Mouse (Mus musculus) cerebellum, postnatal 4 days (tissue): ENCODE measurements around the gene Bicdl2.

Experiments
- DNase-seq, 2 experiments: peaks; one replicate each; pipeline ENCODE4 v3.0.0; 2022; ENCODE audit warnings: low spot score in 2 of 2, mixed read lengths in 1 of 2

The Bicdl2 gene

DNA sequence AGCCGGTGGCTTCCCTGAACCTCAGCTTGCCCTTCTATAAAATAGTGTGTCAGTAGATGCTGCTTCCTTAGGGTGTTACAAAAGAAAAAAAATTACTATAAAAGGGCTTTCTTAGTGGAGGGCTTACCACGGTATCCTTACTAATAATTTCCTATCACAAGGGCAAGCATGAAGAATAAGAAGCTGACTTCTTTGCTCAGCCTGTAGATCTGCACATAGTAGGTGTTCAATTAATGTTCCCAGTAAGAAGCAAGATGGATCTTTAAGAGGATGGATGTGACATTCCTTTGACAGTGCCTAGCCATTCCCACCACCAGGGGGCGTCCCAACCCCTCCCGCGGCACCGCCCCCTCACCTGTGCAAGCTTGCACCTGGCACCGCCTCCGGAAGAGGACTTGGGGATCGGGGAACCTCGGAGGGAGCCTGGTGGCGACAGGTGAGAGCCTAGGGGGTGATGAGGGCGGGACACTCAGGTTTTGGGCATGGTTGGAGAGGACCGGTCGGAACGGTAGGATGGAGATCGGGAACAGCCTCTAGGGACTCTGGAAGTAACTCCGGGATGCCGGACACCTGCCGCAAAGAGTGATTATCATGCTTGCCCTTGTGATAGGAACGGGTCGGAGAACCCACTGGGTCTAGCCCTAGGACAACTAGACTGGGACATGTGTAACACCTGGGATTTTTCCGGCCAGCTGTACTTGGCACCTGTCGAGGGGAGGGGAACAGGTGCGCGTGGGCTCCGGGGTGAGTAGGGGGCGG is at the start of gene Bicdl2:
TSS of gene Bicdl2 (plus strand) at position 390 of the 759 bp plus-strand sequence.
- DNase-seq, result no peak

DNA sequence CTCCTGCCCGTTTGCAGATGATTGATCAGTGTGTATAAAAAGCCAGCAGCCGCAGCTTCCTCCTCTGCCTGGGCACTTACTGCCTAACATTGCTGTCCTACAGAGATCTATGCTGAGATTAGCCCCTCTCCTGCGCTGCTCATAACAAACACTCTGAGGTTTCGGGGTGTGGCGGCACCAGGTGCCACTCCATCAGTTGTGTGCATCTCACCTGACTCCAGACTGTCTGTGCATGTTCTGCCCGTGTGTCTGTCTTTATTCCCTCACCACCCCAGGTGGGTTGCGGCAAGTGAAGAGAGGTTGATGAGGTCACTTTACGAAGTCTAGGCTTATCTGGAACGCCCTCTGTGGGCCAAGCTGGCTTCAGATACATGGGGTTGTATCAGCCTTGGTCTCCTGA is 43.2 kb upstream of the Bicdl2 start:
- DNase-seq, result no peak

DNA sequence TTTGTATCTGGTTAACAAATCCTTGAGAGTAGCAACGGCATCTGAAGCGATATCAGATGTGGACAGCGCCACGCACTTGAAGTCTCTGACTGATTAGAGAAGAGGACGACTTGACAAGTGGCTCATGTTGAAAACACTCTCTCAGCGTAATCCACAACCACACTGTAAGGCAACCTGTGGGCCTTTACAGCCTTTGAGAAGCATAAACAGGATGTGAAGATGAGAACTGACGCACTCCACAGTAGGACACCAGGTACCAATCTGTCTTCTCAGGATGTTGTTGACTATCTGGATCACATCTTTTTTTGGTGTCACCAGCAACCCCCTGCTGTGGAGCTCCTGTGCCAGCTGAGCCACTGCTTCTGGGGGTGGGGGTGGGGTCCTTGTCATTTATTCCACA is 40.0 kb upstream of the Bicdl2 start:
- DNase-seq, result no peak

DNA sequence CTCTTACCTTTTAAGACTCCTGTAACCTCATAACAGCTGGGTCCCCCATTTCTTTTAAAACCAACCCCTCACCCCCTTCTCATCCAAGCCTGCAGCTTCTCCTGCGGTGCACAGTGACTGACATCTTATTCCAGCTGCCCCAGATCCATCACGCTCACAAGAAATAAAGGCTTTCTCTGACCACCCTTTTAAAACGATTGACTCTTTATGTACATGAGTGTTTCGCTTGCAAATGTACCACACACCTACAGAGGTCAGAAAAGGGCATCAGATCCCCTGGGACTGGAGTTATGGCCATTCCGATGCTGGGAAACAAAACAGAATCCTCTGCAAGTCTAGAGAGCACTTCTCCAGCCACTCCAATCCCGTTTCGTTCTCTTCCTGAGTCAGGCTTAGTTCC is 32.5 kb upstream of the Bicdl2 start:
- no peak for DNase-seq

DNA sequence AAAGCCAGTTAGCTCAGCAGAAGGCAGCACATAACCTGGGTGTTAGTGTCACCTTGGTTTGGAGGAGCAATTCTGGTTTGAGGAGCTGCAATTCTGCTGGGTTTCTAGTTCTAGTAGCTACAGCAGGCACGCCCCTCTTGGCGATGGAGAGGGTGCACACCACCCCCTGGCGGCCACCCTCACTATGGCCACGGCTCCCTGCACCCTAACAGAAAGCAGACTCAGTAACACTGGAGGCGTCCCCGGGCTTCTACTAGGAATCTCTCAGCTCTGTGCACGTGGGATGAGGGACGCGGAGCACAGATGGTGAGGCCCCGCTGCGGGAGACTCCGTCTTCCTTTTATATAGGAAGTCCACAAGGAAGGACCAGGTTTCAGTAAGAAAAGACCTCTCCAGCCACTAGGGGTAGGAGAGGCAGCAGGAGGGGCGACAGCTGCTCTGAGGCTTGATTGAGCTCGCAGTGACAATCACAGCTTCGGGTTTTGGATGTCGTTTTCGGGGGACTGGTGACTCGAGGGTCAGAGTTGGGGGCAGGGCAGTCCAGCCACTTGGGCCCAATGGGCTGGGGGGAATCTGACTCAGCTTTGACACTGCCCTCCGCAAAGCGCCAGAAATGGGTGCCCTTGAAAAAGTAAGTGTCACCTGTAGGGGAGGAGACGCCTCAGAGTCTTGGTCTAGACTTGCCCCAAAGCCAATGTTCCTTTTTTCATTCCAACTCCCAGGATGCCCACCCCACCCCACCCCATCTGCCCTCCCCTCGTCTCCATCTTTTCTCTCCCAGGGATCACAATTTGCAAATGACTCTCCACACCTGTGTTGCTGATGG is 29.9 kb upstream of the Bicdl2 start:
- peak; percentile 70 to 82 for DNase-seq

DNA sequence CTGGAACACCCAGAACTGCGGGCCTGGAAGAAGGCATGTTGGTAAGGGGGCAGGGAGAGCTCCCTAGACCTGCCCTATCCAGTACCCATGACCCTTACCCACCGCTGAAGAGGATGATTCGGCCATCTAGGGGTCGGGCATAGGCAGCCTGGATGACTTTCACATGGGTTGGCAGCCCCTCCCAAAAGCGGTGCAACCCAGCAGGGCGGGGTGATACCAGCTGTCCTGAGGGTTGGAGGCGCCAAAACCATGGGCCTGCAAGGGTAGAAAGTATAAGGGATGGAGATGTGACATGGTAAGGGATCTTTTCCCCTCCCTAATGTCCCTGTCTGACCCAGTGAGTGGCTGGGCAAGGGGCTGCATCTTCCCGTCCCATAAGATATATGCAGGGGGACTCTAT is 29.1 kb upstream of the Bicdl2 start:
- DNase-seq, result no peak

DNA sequence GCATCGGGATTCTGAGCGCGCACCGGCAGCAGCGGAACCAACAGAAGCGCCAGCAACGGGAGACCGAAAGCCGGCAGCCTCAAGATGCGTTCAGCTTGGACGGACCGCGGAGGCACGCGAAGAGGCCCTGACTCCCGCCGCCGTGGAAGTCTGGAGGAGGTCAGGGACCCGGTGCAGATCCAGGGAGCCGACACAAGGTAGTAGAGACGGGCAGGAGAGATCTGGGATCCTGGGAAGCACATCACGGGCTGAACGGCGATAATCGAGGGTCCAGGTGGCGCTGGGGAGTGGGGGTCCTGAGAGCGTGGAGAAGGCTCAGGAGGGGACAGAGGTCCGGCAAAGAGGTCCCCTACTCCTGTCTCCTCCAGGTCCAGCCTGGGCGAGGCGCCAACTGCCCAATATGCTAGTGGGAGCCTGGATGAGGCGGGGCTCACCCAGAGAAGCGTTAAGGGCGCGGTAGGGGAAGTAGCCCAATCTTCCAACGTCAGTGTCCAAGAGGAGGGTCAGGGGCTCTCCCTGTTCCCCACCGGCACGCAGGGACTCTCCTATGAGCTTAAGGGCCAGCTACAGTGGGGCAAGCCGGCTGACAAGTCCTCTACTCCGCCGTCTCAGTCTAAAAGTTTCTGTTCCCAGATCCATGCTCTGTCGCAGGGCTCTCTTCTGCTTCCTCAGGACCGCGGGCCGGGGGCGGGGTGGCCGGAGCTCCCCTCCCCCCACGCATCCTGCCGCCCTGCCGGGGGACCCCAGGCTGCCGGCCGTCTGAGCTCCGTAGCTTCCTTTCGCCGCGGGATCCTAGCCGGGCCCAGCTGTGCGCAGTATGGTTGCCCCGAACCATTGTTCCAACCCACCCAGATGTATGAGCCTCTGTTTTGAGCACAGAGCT is 15.5 kb upstream of the Bicdl2 start, which contains the start of gene Mmp25:
TSS of gene Mmp25 (minus strand) at position 665 of the 883 bp plus-strand sequence.
- no peak for DNase-seq

DNA sequence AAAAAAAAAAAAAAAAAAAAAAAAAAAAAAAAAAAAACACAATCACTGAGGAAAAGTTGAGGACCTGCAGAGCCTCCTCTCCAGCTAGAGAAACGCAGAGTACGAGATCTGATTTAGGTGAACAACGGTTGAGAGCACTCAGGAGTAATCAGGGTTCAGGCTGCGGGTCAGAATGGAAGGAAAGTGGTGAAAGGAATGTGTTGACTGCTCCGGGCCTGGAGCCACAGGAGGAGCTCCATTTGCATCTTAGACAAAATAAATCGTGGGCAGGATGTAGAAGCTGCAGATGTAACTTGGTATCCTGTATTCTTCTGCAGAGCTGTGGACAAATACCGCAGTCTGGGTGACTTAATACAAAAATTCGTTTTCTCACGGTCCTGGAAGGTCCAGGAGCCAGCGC is 14.4 kb upstream of the Bicdl2 start:
- no peak for DNase-seq

DNA sequence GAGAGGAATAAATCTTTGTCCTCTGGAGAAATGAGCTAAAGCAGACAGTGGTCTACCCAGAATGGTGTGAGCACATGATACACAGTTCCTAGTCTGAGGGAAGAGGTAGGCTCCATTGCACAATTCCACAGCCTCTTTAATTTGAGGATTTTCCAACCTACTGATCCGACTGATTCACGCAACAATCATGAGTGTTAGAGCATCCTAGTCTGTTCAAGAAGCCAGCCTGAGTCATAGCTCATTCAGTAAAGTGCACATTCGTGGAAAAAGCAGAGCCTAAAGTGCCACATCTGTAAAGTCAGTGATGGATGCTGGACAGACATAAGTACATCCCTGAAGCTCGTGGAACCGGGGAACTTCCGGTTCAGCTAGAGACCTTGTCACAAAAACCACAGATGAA is 8.9 kb upstream of the Bicdl2 start:
- DNase-seq, result no peak

DNA sequence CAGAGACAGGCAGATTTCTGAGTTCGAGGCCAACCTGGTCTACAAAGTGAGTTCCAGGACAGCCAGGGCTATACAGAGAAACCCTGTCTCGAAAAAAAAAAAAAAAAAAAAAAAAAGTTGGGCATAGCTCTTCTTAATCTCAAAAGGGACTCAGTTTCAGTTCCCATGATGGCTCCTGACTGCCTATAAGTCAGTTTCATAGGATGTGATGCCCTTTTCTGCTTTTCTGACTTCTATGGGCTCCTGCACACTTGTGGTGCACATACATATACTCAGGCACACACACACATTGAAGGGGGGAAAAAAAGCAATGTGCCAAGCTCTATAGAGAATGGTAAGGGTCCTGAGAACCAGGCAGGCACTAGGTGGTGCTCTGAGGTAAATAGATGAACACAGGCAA is 7.0 kb upstream of the Bicdl2 start:
- no peak for DNase-seq

DNA sequence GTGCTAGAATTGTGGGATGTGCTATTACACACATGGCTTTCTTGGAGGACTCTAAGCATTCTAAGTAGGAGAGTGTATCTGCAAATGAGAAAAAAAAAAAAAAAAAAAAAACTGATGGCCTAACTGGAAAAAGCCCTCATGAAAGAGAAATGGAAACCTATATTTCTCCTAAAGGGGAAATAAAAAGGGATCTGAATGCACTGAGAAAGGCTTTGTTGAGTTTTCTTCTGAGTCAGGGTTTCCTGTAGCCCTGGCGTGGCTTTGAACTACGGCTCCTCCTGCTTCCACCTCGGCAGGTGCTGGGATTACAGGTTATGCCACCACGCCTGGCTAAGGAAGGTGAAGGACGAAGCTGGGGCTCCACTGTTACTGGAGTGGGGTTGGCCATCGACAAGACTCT is 6.3 kb upstream of the Bicdl2 start:
- no peak for DNase-seq

DNA sequence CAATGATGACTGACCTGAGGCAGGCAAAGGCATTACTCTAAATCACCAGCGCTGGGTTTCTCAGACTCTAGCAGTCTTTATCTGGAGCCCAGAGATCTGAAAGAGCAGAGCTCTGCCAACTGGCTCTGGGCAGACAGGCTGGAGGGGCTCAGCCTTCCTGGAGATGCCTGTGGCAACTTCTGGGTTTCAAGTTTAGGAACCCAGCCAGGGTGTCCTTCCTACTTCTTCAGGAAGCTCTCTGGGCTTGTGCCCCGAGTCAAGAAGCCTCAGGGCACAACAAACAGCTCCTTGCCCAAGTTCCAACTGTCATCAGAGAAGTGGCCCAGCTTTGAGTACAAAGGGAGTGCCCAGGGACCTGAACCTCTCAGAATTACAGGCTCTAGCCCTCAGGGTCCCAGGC is 5.9 kb upstream of the Bicdl2 start:
- no peak for DNase-seq

DNA sequence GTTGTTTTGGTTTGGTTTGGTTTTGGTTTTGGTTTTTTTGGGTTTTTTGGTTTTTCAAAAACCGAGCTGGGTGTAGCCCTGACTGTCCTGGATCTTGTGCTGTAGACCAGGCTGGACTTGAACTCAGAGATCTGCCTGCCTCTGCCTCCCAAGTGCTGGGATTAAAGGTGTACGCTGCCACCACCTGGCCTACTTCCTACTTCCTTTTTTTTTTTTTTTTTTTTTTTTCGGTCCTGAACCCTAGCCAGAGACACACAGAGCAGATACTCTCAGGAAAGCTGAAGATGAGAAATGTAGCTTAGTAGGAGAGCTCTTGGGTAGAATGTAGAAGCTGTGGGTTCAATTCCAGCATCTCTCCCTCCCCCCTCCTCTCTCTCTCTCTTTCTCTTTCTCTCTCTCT is 1.9 kb upstream of the Bicdl2 start:
- no peak for DNase-seq

DNA sequence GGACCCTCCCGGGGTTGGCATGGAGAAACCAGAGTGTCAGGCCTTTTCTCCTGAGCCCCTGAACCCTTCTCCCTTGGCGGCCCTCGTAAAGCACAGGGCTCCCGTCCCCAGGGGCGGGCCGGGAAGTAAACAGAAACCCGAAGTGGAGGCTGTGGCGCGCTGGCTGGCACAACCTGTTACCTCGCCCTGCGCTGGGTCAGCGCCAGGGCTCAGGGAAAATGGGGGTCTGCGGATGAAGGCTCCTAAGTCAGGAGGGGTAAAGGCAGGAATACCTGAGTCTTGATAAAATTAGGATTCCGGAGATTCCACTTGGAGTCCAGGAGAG is 532 bp downstream of the Bicdl2 start:
- DNase-seq, result no peak

DNA sequence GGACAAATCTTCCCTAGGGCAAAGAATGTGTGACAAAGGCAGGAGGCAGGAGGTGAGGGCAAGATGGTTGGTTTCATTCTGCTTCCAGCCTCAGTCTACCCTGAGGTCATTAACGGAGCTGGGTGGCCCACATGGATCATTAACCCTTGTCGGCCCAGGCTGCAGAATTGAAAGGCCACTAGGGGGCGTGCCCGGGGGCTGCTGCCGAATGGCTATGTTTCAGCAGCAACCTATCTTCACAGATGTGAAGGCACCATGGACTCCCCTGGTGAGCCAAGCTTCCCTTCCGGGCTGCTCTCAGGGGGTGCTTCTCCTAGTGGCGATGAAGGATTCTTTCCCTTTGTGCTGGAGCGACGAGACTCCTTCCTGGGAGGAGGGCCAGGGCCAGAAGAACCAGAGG is 1.2 kb downstream of the Bicdl2 start:
- DNase-seq, result no peak

DNA sequence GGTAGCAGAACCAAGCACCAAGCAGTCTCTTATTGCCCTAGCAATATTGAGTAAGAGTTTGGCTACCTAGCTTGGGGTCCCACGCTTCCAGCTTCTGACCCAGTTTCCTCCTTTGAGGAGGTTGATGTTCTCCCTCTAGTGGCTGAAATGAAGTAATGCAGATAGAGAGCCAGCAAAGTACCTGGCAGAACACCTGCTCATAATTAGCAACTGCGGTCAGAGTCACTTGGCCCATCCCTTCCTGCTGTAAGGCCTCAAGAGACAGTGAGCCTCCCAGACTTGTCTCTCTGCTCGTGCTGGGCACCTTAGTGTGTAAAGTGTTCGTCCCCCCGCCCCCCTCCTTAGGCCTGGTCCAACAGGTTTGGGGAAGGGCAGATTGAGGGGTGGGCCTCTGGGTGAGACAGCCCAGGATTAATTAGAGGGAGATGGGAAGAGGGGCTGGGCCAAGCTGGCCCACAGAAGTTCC is 4.3 kb downstream of the Bicdl2 start:
- no peak for DNase-seq

DNA sequence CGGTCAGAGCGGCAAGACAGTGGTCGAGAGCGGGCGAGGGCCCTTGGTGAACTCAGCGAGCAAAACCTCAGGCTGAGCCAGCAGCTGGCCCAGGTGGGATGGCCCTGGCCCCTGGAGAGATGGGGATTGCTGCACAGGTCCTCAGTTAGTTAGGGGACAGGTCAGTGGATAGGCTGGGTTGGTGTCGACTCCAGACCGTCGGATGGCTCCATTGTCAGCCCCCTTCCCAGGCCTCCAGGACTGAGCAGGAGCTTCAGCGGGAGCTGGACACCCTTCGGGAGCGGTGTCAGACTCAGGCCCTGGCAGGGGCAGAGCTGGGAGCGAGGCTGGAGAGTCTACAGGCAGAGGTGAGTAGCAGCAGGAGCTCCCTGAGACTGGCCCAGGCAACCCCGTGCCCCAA is 5.2 kb downstream of the Bicdl2 start:
- no peak for DNase-seq

DNA sequence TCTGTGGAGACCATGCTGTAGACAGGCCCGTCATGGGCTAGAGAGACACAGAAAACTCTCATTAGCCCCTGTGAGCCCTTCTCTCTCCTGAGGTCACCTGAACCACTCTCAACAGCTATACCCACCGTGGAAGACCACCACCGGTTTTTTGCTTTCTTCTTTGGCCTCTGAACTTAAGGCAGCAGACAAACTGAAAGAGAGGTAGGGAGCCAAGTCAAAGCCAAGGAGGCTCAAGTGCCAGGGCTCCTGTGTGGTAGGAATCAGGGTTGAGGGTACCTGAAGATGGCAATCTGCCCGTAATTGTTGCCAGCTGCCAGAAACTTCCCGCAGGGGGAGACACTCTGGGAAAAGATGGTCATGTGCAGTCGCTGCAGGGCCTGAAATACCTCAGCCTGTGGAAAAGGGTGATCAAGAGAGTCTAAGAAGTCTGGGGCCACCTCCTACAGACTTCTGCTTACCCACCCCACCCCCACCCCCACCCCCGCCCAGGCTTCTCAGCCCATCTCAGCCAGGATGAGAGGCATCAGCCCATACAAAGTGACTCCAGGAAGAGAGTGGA is 10.3 kb downstream of the Bicdl2 start:
- DNase-seq, result no peak

DNA sequence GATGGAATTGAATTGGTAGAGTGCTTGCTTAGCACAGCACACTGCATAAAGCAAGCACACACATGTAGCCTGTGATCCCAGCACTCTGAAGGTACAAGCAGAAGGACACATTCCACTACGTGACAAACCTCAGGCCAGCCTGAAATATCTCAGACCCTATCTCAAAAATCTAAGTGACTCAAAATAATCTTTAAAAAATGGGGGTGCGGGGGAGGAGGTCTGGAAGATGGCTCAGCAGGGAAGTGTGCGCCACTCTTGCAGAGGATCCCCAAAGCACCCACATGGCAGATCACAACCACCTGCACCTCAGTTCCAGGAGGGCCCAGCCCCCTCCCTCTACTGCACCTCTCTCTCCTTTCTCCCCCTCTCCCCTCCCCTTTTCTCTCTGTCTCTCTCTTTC is 11.2 kb downstream of the Bicdl2 start:
- no peak for DNase-seq

DNA sequence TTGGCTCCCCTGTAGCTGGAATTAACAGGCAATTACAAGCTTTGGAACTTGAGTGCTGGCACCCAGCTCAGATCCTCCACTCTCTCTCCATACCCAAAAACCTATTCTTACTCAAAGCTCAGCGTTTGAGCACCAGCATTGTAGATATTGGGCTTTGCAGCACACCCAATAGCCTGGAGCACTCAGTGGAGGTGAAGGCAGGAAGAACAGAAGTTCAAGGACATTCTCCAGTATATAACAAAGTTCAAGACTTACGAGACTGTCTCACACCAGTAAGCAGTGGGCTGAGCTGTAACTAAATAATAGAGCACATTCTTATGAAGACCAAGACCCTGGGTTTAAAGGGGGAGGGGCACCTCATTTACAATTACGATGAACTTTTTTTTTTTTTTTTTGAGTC is 12.5 kb downstream of the Bicdl2 start:
- DNase-seq, result no peak

DNA sequence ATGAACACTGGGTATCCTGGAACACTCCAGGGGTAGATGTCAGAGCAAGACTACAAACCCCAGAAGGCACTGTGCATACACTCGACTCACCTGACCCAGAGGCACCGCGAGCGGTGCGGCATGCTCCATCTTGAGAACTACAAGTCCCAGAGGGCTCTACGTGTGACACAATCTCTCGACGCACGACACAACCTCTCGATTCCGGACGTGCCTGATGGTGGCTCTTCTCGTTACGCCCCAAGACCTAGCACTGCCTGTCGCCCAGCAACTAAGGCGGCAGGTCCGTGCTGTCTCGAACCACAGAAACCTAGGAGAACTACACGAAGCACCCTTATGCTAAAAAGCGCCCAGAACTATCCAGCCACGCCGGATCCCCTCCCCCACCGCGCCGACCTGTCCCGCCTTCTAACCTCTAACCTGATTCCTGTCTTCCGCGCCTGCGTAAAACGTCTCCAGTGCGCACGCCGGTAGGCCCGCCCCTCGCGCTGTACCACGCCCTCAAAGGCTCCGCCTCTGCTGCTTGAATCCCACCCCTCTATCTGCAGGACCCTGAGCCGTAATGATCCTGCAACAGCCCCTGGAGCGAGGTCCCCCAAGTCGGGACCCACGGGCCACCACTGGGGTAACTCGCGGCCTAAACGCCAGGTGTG is 13.2 kb downstream of the Bicdl2 start, which contains the start of the genes Hcfc1r1 and Thoc6:
TSS of gene Hcfc1r1 (plus strand) at position 173 of the 650 bp plus-strand sequence.
TSS of gene Thoc6 (minus strand) at position 459 of the 650 bp plus-strand sequence.
- peak; percentile 78 to 86 for DNase-seq
